Mouse (Mus musculus): ENCODE data around the gene Cwc25. TPM values are rescaled to one million over a fixed set of nuclear protein-coding genes. Genes with fewer than 3 reads are reported as not detected.
"Not testable (repeated sequence)": the region's sequence is repeated elsewhere in the genome, so short reads cannot be mapped to it uniquely, and the experiment has no call there.

Cwc25 gene
- polyA plus RNA-seq, 1 experiment = 8.3 TPM

DNA sequence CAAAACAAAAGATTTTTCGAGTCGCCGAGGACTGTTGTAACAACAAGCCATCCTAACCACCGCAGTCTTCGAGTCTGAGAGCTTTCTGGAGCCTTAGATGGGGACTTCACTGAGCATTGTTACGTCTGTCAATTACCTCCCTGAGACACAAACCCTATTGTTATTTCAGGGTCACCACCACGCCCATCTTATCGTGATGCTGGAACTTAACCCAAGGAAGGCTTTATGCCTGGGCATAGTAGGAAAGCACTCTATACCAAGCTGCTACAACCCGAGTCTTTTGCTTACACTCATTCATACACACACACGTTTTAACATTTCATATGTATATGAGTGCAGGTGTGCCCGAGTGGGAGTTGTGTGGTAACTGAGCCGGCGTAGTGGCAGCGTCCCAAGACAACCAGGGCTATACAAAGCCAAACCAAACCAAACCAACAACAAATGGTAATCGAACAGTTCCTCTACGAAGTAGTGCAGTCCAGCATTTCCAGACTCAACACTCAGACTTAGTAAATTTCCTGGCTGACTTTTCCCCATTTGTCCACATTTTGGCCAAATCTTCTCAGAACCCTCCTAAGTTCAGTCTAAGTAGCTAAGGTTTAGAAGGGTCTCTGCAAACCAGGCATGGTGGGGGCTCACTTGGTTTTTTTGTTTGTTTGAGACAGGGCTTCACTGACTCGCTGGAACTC lies 9.6 kb upstream of the Cwc25 start, which contains the start of gene 1700001P01Rik:
Gene 1700001P01Rik (minus strand): TSS at position 111 of the 689 bp plus-strand sequence.
- DNase-seq (ENCODE audit: low read depth) = no peak

DNA sequence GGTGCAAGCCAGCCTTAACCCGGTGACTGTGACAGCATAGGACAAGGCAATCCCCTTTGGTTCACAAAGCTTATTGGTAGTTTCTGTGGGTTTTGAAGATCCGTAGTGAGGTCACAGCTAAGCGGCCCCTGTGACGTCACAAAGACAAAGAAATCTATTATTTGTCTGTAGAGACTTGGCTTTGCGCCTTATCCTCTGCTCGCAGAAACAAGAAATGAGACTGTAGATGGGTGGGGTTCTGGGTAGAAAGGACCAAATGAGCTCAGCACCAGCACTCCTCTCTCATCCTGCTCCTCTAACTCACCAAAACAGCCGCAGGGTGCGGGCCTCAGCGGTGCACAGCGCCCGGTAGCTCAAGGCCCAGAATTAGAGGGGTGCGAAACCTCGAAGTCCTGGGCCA lies 8.8 kb upstream of the Cwc25 start:
- no peak for DNase-seq (ENCODE audit: low read depth)

DNA sequence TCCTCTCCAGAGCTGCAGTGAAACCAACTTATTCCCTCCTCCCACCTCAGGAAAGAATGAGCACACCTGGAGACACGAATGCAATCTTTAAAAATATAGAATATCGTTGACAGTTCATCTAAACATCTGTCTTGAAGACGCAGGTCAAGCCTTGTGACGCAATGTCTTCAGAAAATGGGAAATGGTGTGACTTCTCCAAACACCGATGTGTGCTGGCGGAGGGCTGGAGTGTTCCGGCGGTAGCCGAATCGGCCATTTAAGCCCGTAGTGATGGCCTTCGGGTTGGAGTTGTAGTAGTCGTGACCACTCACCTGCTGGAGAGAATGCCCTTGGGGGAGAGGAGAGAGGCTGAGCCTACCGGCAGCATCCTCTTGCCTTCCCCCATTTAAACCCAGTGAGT lies 5.1 kb upstream of the Cwc25 start:
- DNase-seq (ENCODE audit: low read depth) = no peak

DNA sequence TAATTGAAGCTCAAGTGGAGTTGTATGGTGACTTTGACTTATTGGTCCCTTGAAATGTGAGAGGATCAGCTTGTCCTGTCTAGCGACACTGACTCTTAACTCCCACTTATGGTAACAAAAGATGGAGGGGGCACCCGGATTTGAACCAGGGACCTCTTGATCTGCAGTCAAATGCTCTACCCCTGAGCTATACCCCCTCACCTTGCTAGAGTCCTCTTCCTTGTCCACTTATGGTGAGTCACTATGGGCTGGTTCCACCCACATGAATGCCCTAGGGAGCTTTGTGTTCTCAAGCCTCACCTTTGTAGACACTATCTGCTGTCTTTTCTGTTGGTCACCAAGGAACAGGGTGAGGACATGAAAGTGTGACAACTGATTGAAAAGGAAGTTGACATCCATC lies 3.3 kb upstream of the Cwc25 start:
- DNase-seq (ENCODE audit: low read depth) = no peak

DNA sequence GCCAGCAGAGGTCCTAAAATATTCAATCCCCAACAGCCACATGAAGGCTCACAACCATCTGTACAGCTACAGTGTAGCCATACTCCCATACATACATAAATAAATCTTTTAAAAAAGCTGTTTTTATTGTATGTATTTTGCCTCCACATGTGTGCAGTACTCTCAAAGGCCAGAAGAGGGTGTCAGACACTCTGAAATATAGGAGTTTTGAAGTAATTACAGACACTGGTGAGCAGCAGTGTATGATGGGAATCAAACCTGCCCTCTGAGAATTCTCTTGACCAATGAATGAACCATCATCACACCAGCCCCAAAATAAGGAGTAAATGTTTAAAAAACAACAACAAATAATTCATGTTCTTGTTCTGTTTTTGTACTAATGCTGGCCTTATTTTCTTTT lies 4.7 kb downstream of the Cwc25 start:
- no peak for DNase-seq (ENCODE audit: low read depth)

DNA sequence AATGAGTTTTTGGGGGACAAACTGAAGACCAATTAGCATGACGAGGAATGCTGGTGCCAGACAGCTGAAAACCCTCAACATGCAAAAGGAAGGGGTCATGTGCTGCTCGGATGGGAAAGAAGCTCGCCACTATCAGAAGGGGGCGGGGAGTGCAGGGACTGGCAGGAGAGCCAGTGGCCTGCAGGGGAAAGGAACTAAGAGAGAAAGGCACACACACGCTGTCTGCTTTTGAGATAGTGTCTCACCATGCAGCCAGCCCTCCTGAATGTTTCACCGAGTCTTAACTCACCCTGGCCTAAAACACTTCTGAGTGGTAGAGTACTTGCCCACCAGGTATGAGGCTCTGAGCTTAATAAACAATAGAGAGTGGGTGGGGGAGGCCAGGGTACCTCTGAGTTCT lies 7.4 kb downstream of the Cwc25 start:
- DNase-seq (ENCODE audit: low read depth) = no peak

DNA sequence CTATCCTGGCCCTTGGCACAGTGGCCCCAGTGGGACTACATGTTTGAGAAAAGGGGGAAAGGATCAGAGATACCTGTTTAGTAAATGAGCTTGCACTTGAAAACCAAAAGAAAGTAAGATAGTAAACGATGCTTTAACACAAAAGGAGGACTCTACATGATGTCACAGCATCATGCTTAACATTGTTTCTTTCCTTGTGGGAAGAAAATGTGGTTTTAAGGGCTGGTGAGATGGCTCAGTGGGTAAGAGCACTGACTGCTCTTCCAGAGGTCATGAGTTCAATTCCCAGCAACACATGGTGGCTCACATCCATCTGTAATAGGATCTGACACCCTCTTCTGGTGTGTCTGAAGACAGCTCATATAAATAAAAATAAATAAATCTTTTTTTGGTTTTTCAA lies 8.2 kb downstream of the Cwc25 start:
- DNase-seq (ENCODE audit: low read depth) = no peak

DNA sequence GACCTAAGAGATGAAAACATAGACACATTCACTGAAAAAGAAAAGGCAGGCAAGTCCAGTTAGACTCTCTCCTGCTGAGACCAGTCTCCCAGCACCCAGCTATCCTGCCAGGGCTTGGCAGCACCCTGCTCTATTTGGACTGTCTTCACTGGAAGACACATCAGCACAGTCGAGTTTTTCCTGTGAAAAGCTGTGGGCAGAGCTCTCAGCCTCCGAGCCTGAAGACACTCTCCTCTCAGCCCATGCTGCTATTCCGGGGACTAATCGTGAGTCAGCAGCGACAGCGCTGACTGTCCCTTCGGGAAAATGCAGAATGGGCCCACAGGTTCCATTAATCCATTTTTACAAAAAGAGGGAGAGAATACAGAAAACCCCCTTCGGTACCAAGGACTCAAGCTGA lies 13.1 kb downstream of the Cwc25 start:
- no peak for DNase-seq (ENCODE audit: low read depth)

DNA sequence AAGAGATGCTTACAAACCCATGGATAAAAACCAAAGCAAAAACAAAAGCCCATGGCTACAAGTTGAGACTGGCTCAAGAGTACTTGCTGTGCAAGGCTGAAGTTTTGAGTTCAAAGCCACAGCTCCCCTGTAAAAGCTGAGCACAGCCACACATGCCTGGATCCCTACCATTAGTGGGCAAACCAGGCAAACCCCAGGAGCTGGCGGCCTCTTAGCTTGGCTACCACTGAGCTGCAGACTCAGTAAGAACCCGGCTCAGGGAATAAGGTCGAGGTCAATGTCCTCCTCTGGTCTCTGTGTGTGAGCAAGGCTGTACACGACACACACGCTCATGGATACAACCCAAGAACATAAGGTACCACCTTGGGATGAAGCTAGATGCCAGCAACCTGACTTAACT lies 17.9 kb downstream of the Cwc25 start:
- DNase-seq (ENCODE audit: low read depth) = no peak

DNA sequence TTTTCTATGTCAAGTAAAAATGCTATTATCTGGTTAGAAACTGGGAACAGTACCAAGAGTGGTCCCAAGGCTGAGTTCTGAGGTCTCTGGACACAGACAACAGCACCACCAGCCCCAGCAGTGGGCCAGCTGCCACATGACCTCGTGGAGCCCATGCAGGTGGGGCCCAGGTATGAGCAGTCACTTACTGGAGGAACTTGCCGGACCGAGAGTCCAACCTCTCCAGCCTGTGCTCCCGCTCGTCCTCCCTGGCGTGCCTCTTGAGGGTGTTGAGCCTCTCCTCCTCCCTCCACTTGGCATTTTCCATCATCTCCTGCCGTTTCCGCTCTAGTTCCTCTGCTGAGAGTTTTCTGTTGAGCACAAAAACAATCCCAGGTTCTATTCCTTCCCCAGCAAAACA lies 18.6 kb downstream of the Cwc25 start:
- DNase-seq (ENCODE audit: low read depth) = no peak

DNA sequence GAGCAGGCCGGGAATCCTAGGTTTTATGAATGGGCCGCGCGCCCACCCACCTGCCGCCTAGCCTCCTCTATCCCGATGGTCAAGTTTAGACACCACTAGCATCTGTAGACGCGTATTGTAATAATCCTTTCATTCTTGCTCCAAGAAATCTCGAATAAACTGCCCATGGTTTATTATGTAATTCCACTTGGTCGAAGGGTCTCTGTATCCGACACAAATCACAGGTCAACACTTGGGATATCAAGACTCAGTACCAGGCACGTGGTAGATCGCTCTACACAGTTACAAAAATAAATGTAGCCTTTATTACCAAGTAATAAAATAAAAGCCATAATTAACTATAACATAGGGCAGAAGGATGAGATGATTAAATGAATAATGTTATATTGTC lies 21.0 kb downstream of the Cwc25 start:
- DNase-seq (ENCODE audit: low read depth) = no peak

DNA sequence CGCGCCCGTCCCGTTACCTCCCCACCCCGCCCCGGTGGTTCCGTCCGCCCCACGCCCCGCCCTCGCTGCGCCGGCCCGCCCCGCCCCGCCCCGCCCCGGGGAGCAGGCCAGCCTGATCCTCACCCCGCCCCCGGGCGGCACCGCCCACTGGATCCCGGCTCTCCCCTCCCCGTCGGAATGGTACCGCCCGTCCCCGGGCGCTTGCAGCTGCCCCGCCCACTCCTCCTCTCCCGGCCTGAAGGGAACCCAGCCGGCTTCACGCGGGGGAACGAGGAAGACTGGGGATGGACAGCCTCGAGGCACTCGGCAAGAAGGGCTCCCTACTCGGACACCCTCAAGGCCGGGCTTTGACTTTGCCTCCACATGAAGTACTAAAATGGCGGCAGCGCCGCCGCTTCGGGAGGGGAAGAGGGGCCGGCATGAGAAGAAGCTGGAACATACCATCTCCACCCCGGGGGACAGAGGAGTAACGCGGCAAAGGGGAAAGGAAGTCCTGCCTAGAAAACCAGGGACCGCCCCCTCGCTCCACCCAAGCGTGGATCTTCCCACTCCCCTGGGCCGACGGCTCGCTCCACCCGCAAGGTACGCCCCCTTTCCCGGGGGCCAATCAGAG lies 21.5 kb downstream of the Cwc25 start:
- peak; percentile 89 for DNase-seq (ENCODE audit: low read depth)

DNA sequence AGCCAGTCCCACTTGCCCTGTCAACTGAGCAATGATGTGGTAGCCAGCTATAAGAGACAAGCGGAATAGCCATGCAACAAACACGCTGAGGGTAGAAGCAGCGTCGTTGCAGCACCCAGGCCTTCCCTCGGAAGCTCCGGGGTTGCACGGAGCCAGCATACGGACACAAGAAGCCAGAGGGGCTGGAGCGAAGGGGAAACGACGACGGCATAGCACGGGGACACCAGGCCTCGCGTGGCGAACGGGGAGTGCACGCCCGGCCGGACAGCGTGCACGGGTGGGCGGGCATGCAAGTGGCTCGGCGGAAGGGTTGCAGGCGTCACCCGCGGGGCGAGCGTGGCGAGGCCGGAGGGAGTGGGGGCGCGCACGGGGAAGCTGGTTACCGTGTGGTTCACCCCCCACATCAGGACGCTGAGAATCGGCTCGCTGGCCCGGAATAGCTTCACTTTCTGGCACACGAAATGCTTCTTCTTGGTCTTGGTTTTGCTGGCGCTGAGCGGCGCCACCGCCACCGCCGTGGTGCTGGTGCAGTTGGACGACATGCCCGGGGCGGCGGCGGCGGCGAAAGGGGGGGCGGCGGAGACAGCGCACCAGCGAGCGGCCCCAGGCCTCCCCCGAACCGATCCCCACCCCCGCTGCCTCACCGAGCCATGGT lies 22.2 kb downstream of the Cwc25 start, which contains the start of gene Pip4k2b:
Gene Pip4k2b (minus strand): TSS at position 642 of the 655 bp plus-strand sequence.
- no peak for DNase-seq (ENCODE audit: low read depth)

DNA sequence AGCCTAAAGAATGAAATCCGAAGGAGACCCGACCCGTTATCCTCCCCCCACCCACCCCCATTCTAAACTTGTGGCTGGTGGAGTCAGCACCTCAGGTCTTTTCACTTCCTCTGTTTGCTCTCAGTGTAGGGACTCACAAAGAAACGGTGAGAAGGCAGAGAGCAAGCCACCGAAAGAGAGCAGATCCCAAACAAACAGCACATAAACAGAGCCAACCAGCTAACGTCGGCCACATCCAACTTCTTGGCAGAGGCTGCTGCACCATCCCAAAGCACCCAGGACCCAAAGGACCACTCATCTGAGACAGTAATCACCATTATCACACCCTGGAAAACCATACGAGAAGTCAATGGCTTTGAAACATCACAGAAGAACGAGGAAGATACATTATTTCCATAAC lies 22.9 kb downstream of the Cwc25 start:
- no peak for DNase-seq (ENCODE audit: low read depth)

DNA sequence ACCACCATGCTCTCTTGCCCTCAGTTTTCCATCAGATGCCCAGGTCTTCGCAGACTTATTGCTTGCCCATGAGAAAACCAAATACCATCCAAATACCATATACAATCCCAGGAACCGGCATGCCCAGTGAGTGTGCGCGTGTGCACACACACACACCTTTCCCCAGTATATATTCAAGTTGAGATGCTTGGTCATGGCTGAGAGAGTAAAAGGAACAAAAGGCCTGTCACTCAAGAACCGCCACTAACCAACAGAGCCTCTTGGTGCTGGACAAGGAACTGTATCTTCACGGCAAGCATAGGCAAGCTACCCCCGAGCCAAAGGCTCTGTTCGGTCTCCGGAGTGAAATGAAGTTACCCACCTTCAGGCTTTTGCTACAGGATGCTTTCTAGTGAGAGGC lies 23.8 kb downstream of the Cwc25 start:
- no peak for DNase-seq (ENCODE audit: low read depth)

DNA sequence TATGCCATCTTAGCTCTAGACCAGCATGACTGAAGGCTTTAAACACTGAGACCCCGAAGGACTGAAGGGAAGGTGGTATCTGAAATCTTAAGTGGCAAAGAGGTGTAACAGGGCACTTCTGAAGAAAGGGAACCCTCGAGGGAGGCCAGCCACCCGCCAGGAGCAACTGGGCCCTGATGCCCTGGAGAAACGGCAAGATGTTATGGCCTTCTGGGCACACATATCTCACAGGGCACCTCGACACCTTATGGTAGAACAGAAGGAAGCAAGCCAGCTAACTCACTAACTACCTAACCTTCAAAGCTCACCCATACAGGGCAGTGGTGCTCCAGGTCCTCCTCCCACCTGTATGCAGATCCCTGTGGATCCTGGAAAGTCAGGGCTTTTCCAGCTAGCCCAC lies 24.2 kb downstream of the Cwc25 start:
- DNase-seq (ENCODE audit: low read depth) = no peak

DNA sequence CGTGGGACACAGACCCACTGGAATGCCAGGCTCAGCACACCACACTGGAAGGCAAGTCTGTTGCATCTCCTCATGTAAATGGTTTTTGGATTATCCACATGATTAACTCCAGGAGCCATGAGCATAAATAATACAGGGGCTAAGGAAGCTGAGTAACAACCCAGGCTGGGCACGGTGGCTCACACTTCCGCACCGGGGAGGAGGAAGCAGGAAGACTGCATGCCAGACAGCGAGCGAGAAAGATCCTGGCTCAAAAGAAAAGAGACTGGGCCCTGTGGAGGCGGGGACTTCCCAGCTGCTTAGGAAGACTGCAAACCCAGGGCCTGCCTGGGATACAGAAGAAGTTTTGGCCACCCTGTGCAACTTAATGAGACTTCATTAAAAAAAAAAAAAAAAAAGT lies 26.2 kb downstream of the Cwc25 start:
- no peak for DNase-seq (ENCODE audit: low read depth)

DNA sequence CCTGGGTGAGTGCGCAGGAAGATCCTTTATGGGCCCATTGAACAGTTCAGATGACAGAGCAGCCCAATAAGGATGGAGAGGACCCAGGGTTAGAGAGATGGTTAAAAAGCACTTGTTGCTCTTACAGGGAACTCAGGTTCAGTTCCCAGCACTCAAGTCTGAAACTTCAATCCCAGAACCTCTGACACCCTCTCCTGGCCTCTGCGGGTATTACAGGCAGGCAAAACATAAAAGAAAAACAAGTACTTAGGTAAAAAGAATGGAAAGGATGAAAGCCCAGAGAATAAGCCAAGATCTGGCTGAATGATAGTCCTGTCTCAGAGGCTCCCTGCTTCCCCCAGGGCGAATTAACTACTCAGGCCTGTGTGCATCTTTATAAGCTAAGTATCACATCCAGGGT lies 27.2 kb downstream of the Cwc25 start:
- no peak for DNase-seq (ENCODE audit: low read depth)

DNA sequence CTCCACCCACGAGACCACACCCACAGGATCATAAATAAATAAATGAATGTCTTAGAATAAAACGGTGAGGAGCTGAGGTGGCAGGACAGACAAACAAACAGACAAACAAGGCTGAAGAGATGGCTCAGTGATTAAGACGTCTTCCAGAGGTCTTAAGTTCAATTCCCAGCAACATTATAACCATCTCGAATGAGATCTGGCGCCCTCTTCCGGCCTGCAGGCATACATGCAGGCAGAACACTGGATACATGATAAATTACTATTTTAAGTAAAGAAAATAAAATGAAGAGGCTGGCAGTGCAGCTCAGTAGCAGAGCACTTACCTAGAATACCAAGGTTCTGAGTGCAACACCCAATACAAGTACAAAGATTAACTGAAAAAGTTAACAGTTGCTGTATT lies 27.7 kb downstream of the Cwc25 start:
- DNase-seq (ENCODE audit: low read depth) = no peak

DNA sequence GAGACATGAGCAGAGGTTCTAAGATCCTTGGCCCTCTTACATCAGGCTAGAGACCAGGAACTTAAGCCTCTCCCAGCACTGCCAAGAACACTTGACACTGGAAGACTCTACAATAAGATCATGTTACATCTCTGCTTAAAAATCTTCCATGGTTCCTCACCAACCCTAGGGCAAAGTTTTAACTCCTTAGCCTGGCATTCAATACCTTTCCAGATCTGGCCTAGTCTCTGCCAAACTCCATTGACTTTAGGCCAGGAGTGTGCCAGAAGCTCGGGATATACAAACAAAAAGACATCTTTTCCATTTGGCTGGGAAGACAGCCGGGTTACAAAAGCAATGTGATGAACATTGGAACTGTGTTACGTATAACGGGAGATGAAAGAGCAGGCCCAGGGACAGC lies 28.8 kb downstream of the Cwc25 start:
- peak; percentile 92 for DNase-seq (ENCODE audit: low read depth)

DNA sequence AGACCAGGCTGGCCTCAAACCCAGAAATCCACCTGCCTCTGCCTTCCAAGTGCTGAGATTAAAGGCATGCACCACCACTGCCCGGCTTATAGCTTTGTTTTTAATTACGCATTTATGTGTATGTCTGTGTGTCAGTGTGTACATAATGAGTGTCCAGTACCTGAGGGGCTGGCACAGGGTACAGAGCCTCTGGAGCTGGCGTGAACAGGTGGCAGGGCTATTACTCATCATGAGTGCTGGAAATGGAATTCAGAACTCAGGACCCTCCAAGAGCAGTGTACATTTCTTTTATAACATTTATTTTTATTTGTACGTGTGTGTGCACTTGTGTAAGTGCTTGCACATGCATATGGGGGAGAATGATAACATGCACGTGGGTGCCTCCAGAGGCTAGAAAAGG lies 29.7 kb downstream of the Cwc25 start:
- no peak for DNase-seq (ENCODE audit: low read depth)

DNA sequence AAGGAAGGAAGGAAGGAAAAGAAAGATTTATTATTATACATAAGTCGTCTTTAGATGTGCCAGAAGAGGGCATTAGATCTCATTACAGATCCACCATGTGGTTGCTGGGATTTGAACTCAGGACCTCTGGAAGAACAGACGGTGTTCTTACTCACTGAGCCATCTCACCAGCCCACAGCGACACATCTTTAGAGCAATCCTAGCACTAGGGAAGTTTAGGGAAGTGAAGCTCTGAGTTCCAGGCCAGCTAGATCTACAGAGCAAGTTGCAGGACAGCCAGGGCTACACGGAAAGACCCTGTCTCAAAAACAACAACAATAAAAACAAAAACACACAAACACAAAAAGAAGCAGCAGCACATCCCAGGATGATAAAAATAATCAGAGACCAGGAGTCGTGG lies 31.5 kb downstream of the Cwc25 start:
- DNase-seq (ENCODE audit: low read depth) = not testable (repeated sequence)

DNA sequence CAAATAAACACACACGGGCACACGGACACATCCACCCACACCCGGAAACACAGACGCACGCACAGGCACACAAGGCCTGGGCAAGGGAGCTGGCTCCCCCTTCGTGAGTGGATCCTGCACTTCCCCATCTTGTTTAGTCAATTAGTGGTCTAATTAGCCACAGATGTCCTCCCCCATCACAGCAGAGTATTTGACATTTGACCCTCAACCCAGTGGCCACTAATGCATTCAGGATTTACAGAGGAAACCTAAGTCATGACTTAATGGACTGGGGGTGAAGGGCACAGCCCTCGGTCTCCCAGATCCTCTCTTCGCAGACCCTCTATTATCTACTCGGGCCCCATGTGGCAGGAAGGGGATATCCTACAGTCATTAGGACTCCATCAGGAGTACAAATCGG lies 32.7 kb downstream of the Cwc25 start:
- DNase-seq (ENCODE audit: low read depth) = no peak

All from gonadal fat pad, adult 2 months (tissue).